Mouse (Mus musculus): ENCODE results near the gene Sf3a2.

DNA sequence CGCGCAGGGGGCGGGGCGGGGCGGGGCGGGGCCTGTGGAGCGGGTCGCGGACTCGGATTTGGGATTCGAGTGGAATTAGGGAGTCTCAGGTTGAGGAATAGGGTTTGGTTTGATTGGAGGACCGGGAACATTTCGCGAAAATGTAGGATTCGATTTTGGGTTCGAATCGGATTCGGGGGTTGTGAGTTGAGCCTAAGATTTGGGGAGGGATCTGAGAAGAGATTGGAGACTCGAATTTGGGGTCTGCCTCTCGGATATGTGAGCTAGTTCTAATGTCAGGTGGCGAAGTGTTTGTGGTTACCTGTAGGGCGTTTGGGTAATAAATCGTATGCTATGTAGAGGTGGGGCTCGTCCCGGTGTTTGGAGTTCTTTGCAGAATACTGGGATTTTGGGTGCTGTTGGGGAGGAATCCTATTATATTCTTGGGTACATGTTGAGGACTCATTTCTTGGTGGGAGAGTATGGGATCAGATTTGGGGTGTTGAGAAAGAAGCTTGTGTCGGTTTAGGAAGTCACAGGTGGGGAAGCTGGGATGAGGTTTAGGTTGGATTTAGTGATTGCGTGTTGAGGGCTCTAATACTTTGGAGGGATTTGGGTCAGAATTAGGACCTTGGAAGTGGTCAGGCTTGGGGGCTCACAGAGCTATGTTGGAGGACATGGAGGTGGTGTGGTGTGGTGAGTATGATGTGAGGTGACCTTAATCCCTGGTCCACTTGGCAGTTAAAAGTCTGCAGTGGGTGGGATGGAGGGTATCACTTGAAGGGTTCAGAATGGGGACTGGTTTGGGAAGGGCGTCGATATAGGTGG, 29.3 kb downstream of the Sf3a2 start:
- TF ChIP-seq CTCF (IDR thresholded peaks at IDR 0.05; ENCODE audit: control insufficient read depth, insufficient read depth, low read length), result no peak
- TF ChIP-seq POLR2A (IDR thresholded peaks at IDR 0.05; ENCODE audit: borderline replicate concordance, control insufficient read depth, low read depth, low read length), result no peak

All from bone marrow, adult 2 months (tissue).